Mouse (Mus musculus): Measurements from ENCODE around the gene A230050P20Rik. TPM values are rescaled to one million over a fixed set of nuclear protein-coding genes. Genes with fewer than 3 reads are reported as not detected.
A peak's percentile ranks its signal among the peaks of the same experiment; 100 is the strongest.

The A230050P20Rik gene
- polyA plus RNA-seq, 1 experiment from 2014 or later = 1.5 TPM

DNA sequence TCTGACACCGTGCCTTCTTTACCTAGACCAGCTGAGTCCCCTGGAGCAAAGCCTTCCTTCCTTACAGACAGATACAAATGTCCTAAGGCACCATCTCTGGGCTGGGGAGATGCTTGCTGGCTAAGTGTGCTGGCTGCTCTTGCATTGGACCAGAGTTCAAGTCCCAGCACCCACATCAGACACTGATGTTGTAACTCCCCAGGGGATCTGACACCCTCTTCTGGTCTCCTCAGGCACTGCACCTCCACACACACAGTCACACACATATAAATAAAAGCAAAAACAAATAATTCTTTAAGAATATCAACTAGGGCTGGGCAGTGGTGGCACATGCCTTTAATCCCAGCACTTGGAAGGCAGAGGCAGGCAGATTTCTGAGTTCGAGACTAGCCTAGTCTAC lies 18.3 kb upstream of the A230050P20Rik start:
- H3K4me1 ChIP-seq = no peaks in the 10 kb centered on the region
- ATAC-seq (ENCODE audit: low FRiP score) = no peak
- no peak overlapping the region for H3K27ac ChIP-seq
- WGBS = 91% methylated on average over 2 of the region's 2 CpGs
- no peaks in the 10 kb centered on the region for H3K9me3 ChIP-seq
- no peak overlapping the region for H3K9ac ChIP-seq
- H3K4me2 ChIP-seq = no peak overlapping the region
- H3K27me3 ChIP-seq = peaks cover 3% of the 10 kb centered on the region; the same call in 1 of the 2 replicates
- no peaks in the 10 kb centered on the region for H3K36me3 ChIP-seq (replicated peaks)
- no peak overlapping the region for H3K4me3 ChIP-seq (replicated peaks)

DNA sequence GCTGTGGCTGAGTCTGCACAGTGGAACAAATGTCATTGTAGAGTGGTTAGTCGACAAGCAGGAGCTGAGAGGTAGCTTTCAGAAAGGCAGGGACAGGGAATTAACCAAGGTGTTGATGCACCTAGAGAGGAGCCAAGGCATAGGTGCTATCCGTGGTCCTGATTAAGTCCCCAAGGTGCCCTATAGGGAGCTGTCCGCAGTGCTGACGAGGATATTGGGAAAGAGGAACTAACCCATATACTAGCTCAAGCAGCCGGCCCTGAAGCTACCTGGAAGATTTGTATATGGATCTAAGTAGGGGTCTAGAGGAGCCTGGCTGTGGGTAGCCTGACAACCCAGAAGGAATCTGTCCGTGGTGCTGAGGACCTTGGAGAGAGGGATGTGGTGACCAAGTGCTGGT lies 11.3 kb upstream of the A230050P20Rik start:
- Histone ChIP-seq H3K4me1 (no peaks in the 10 kb centered on the region), H3K27me3 (peaks cover 18% of the 10 kb centered on the region; the same call in 1 of the 2 replicates), H3K9me3 (no peaks in the 10 kb centered on the region), H3K4me3 (replicated peaks) (no peak overlapping the region), H3K27ac (no peak overlapping the region), H3K4me2 (no peak overlapping the region), H3K36me3 (replicated peaks) (no peaks in the 10 kb centered on the region), H3K9ac (no peak overlapping the region)
- WGBS = 14% methylated on average over 6 of the region's 6 CpGs
- no peak for ATAC-seq (ENCODE audit: low FRiP score)

DNA sequence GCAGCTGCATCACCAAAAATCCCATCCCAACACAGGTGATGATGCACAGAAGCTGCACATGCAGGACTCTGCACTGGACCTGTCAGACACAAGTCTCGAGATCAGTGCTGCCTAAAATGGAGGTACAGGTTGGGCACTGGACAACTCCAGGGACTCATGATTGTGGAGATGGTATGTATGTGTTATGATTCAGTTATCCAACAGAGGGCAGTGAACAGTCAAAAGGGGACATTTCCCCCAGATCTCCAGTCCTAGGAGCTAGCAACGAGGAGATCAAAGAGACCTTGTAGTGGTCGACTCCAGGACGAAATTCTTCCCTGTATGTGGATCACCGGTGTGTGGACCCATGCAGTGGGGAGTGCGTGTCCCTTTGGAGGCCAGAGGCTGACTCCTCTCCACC lies 8.5 kb upstream of the A230050P20Rik start:
- WGBS = 60% methylated on average over 6 of the region's 6 CpGs
- no peak overlapping the region for H3K9ac ChIP-seq
- H3K27ac ChIP-seq = no peak overlapping the region
- H3K27me3 ChIP-seq = peaks cover 23% of the 10 kb centered on the region; the same call in 1 of the 2 replicates
- H3K36me3 ChIP-seq (replicated peaks) = no peaks in the 10 kb centered on the region
- H3K9me3 ChIP-seq = no peaks in the 10 kb centered on the region
- no peak overlapping the region for H3K4me2 ChIP-seq
- no peak overlapping the region for H3K4me3 ChIP-seq (replicated peaks)
- H3K4me1 ChIP-seq = no peaks in the 10 kb centered on the region
- no peak for ATAC-seq (ENCODE audit: low FRiP score)

DNA sequence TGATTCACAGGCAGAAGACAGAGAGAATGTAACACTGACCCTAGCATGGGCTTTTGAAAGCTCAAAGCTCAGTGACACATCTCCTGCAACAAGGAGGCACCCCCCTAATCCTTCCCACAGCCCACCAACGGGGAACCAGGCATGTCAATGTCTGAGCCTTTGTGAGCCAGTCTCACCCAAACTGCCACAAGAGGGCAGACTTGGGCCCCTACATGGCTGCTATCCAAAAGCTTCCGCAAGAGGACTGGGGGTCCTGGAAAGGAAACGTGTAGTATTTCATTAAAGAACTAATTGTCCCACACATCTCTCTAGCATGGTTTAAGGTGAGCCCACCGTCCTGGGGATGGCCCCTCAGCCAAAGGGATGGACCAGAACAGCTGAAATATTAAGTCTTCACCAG lies 6.6 kb upstream of the A230050P20Rik start:
- no peak overlapping the region for H3K27ac ChIP-seq
- 8% methylated on average over 4 of the region's 4 CpGs for WGBS
- peaks cover 38% of the 10 kb centered on the region for H3K27me3 ChIP-seq
- H3K4me1 ChIP-seq = no peaks in the 10 kb centered on the region
- H3K4me2 ChIP-seq = no peak overlapping the region
- ATAC-seq (ENCODE audit: low FRiP score) = no peak
- H3K4me3 ChIP-seq (replicated peaks) = no peak overlapping the region
- H3K36me3 ChIP-seq (replicated peaks) = no peaks in the 10 kb centered on the region
- no peak overlapping the region for H3K9ac ChIP-seq
- no peaks in the 10 kb centered on the region for H3K9me3 ChIP-seq

DNA sequence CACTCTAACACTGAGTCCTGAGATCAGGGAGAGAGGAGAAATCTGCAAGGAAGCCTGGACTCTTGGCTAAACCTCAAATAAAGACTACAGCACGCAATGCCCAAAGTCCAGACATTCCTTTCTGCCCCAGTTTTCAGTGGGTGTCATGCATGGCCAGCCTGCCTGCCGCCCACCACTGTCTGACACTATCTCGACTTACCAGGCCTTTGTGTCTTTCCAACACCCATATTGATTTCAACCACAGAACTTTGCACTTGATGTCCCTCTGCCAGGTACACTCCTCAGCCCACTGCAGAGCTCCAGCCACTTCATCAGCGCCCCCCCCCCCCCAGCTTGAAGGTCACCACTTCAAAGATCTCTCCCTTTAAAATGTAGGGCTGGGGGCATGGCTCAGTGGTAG lies 6.2 kb upstream of the A230050P20Rik start:
- Histone ChIP-seq H3K9me3 (no peaks in the 10 kb centered on the region), H3K4me1 (no peaks in the 10 kb centered on the region), H3K4me3 (replicated peaks) (no peak overlapping the region), H3K4me2 (no peak overlapping the region), H3K9ac (no peak overlapping the region), H3K36me3 (replicated peaks) (no peaks in the 10 kb centered on the region), H3K27ac (no peak overlapping the region), H3K27me3 (peaks cover 42% of the 10 kb centered on the region)
- ATAC-seq (ENCODE audit: low FRiP score) = no peak
- WGBS = 59% methylated on average over 4 of the region's 4 CpGs

DNA sequence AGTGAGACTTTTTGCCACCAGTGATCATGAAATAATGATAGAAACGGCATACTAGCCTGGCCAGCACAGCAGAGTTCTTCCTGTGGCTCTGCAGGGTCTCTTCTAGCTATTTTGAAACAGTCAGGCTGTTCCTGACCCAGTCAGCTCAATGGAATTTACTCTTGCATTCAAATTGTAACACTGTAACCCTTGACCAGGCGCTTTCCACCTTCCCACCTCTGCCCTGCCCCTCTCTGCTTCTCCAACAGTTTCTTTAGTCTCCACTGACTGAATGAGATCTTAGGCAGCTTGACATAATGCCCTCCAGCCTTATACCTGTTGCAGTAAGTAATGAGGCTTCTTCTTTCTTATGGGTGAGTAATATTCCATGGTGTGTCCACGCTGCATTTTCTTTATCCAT lies 1.6 kb upstream of the A230050P20Rik start:
- no peaks in the 10 kb centered on the region for H3K36me3 ChIP-seq (replicated peaks)
- WGBS = 68% methylated on average over 3 of the region's 3 CpGs
- H3K9ac ChIP-seq = no peak overlapping the region
- no peak overlapping the region for H3K27ac ChIP-seq
- peaks cover 70% of the 10 kb centered on the region for H3K27me3 ChIP-seq
- 0 out of 2 replicates have a peak, but pooled peaks cover 8% of the 10 kb centered on the region for H3K4me1 ChIP-seq
- H3K9me3 ChIP-seq = no peaks in the 10 kb centered on the region
- H3K4me2 ChIP-seq = no peak overlapping the region
- no peak overlapping the region for H3K4me3 ChIP-seq (replicated peaks)
- ATAC-seq (ENCODE audit: low FRiP score) = no peak

DNA sequence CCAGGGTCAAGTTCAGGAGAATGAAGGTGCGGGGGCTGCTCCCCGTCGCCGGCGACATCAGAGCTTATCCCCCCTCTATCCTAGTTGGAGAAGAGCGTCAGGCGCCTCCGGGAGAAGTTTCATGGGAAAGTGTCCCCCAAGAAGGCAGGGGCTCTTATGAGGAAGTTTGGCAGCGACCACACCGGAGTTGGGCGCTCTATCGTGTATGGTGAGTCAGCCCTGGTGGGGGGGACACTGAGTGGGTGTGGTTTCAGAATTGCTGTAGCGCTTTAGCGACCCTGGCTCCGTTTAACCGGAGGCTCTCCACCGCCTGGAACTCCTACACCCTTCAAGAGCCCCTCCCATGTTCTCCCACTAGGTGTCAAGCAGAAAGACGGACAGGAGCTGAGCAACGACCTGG lies 804 bp downstream of the A230050P20Rik start:
- peaks cover 72% of the 10 kb centered on the region for H3K27me3 ChIP-seq
- 10% methylated on average over 19 of the region's 19 CpGs for WGBS
- H3K36me3 ChIP-seq (replicated peaks) = no peaks in the 10 kb centered on the region
- H3K27ac ChIP-seq = no peak overlapping the region
- H3K4me1 ChIP-seq = 0 out of 2 replicates have a peak, but pooled peaks cover 8% of the 10 kb centered on the region
- peak overlapping the region; percentile 35 for H3K4me2 ChIP-seq
- H3K9ac ChIP-seq = no peak overlapping the region
- H3K9me3 ChIP-seq = no peaks in the 10 kb centered on the region
- no peak for ATAC-seq (ENCODE audit: low FRiP score)
- peak overlapping the region; percentile 28 for H3K4me3 ChIP-seq (replicated peaks)

DNA sequence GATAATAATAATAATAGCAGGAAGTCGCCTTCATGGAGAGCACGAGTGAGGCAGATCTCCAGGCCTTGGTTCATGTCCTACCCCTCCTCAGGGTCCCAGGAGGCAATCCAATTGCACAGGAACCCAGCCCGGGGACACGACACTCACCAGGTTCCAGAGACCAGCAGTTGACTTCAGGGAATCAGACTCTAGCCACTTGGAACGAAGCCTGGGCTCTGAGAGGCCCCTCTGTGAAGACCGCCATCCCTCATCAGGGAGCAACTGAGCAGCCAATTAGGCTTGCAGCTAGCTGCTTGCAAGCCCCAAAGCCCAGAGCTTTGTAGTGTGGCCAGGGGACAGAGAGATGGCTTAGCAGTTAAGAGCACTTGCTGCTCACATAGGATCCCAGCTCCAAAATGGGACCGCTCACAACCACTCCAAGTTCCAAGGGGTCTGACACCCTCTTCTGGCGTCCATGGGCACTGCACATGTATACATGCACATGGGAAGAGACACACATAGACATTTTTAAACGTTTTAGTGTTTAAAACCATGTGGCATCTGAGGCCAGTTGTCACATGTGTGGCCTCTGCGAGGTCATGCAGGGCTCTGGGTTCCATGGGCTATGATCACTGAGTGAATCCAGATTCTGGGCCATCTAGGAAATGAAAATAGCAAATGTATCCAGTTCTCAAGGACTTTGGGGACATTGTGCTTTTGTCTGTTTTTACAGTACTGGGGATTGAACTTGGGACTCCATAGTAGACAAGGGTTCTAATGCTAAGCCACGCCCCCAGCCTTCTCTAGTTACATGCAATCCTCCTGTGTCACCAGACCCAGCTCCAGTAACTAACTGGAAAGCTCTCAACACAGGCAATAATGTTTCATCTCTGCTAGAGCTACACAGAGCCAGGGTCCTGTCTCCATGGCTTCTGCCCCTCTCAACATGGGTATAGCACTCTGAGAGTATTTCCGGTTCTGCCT lies 2.0 kb downstream of the A230050P20Rik start:
- Histone ChIP-seq H3K4me3 (replicated peaks) (no peak overlapping the region), H3K36me3 (replicated peaks) (no peaks in the 10 kb centered on the region), H3K9ac (no peak overlapping the region), H3K4me1 (0 out of 2 replicates have a peak, but pooled peaks cover 8% of the 10 kb centered on the region), H3K27ac (no peak overlapping the region), H3K4me2 (no peak overlapping the region), H3K9me3 (no peaks in the 10 kb centered on the region), H3K27me3 (peaks cover 62% of the 10 kb centered on the region)
- ATAC-seq (ENCODE audit: low FRiP score) = no peak
- 74% methylated on average over 12 of the region's 12 CpGs for WGBS

DNA sequence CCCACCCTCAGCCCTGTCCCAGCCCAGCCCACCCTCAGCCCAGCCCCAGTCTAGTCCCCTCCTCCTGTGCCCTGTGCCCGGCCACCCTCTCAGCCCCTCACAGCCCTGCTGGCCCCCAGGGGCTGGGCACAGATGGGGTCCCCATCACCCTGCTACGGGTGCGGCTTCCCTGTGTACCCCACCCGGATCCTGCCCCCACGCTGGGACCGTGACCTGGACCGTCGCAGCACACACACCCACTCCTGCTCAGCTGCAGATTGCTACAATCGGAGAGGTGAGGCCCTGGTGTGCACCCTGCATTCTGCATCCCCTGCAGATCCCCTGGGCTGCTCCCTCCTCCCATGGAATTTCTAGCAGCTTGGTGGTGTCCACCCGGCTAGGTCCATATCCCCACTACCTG lies 4.5 kb downstream of the A230050P20Rik start:
- no peak overlapping the region for H3K4me2 ChIP-seq
- H3K9ac ChIP-seq = no peak overlapping the region
- no peak for ATAC-seq (ENCODE audit: low FRiP score)
- peaks cover 40% of the 10 kb centered on the region for H3K27me3 ChIP-seq
- H3K4me1 ChIP-seq = peaks cover 13% of the 10 kb centered on the region; the same call in 1 of the 2 replicates
- 89% methylated on average over 10 of the region's 10 CpGs for WGBS
- no peak overlapping the region for H3K4me3 ChIP-seq (replicated peaks)
- H3K36me3 ChIP-seq (replicated peaks) = no peaks in the 10 kb centered on the region
- no peaks in the 10 kb centered on the region for H3K9me3 ChIP-seq
- no peak overlapping the region for H3K27ac ChIP-seq

DNA sequence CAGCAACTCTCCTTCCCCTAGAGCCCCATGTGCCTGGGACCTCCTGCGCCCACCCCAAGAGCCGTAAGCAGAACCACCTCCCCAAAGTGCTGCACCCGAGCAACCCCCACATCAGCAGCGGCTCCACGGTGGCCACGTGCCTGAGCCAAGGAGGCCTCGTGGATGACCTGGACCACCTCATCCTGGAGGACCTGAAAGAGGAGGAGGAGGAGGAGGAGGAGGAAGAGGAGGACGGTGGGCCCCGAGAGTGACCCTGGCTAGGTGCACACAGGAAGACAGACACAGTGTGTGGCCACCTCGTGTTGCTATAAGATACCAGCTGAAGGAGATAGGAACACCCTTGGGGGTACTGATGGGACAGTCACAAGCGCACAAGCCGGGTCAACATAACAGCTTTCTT lies 5.1 kb downstream of the A230050P20Rik start:
- Histone ChIP-seq H3K9me3 (no peaks in the 10 kb centered on the region), H3K27me3 (peaks cover 35% of the 10 kb centered on the region), H3K4me3 (replicated peaks) (no peak overlapping the region), H3K4me1 (peaks cover 12% of the 10 kb centered on the region), H3K27ac (no peak overlapping the region), H3K4me2 (no peak overlapping the region), H3K9ac (no peak overlapping the region), H3K36me3 (replicated peaks) (no peaks in the 10 kb centered on the region)
- no peak for ATAC-seq (ENCODE audit: low FRiP score)
- 86% methylated on average over 12 of the region's 12 CpGs for WGBS

DNA sequence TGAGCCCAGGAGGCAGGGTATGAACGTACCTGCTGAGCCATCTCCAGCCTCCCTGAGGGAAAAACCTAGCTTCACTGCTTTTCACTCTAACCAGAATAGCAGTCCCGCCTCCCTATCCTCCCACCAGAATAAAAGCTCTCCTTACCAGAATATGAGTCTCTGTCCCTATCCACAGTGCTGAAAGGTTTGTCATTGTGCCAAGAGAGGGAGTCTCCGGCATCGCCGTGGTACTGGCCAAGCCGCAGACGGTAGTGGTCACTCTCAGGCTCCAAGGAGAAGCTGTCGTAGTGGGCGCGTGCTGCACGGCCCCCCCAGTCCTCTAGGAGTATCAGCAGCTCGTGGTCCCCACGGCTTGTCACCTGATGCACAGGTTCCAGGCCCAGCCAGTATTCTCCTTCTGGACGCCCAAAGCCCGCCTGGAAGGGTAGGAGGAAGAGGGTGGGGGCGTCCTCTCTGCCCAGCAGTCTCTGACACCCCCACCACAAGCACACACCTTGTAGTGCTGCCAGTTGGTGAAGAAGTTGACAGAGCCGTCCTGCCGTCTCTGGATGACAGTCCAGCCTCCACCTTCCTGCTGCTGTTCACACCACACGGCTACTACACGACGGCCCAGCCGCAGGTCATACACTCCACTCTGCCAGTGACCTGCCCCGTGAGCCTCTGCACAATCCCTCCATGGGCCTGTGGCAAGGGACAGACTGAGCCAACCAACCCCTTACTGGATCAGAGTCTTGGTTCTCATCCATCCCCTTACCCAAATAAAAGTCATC lies 6.8 kb downstream of the A230050P20Rik start:
- no peaks in the 10 kb centered on the region for H3K9me3 ChIP-seq
- H3K36me3 ChIP-seq (replicated peaks) = no peaks in the 10 kb centered on the region
- WGBS = 70% methylated on average over 23 of the region's 23 CpGs
- ATAC-seq (ENCODE audit: low FRiP score) = no peak
- H3K4me1 ChIP-seq = peaks cover 11% of the 10 kb centered on the region
- H3K4me2 ChIP-seq = no peak overlapping the region
- H3K27me3 ChIP-seq = peaks cover 18% of the 10 kb centered on the region
- no peak overlapping the region for H3K4me3 ChIP-seq (replicated peaks)
- H3K27ac ChIP-seq = no peak overlapping the region
- no peak overlapping the region for H3K9ac ChIP-seq

DNA sequence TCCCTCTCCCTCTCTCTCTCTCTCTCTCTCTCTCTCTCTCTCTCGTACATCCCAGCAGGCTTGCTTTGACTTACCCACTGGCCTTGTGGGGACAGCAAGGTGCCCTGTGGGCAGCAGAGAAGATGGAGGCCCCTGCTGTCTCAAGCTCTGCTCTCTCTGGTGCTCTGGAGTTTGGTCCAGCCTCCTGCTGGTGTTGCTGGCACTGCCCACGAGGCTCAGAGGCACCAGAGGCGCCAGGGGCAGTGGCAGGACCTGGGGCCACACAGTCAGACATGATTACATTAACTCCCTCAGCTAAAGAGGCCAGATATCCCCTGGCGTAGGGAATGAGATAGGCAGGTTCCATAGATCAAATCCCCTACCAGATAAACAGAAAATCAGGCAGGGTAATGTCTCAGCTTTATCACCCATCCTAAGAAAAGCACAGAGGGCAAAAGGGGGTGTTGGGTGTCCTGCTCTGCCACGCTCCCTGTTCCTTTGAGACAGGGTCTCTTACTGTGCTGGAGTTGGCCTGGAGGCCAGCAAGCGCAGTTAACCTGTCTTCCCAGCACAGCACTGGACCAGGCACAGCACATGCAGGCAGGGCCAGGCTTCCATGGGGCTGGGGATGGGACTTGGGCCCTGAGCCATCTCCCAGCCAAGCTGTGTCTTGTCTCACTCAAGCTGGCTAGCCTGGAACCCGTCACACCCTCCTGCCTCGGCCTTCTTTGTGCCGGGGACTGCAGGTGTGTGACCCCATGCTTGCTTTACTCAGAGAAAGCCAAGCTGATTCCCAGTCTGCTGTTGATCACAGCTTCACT lies 8.1 kb downstream of the A230050P20Rik start:
- H3K4me2 ChIP-seq = no peak overlapping the region
- 75% methylated on average over 8 of the region's 9 CpGs for WGBS

More for the DNA sequence above, 8.1 kb downstream of the A230050P20Rik start:
- no peak overlapping the region for H3K27ac ChIP-seq
- H3K9me3 ChIP-seq = no peaks in the 10 kb centered on the region
- no peak overlapping the region for H3K4me3 ChIP-seq (replicated peaks)
- peaks cover 11% of the 10 kb centered on the region for H3K4me1 ChIP-seq
- H3K9ac ChIP-seq = peak overlapping the region; percentile 21; the same call in 1 of the 2 replicates
- no peak for ATAC-seq (ENCODE audit: low FRiP score)
- no peaks in the 10 kb centered on the region for H3K36me3 ChIP-seq (replicated peaks)
- peaks cover 5% of the 10 kb centered on the region; the same call in 1 of the 2 replicates for H3K27me3 ChIP-seq
